Mouse (Mus musculus) midbrain, embryonic 11.5 days (tissue): ENCODE measurements around the gene Taf6. TPM values are rescaled to one million over a fixed set of nuclear protein-coding genes. Genes with fewer than 3 reads are reported as not detected.

ENCODE experiments used
- microRNA counts: library from miRNA; unstranded; fragments of <30 nt; microRNA quantifications from one replicate; lab custom pipeline; 2015
- microRNA-seq: library from miRNA; unstranded; fragments of <30 nt; microRNA quantifications from one replicate; pipeline ENCODE4, GENCODE M21; 2017
- polyA plus RNA-seq: library from polyadenylated mRNA; unstranded; fragments of >200 nt; fragmentation: Nextera tagmentation; extraction: Ambion mirVana; gene quantifications from 2 replicates; pipeline ENCODE4 v1.2.1, GENCODE M21; 2014

The Taf6 gene
- polyA plus RNA-seq, 1 experiment from 2014 or later: 133 TPM

MicroRNA genes within 50 kb of the gene (microRNA counts, 519-probe panel; counts per million panel counts)
- microRNA mmu-miR-106b (lab: Ali Mortazavi, UCI) (6,691 counts per million, percentile 88 among the panel's probes with 10 or more counts), microRNA mmu-miR-25 (lab: Ali Mortazavi, UCI) (7,392 counts per million, percentile 95 among the panel's probes with 10 or more counts), microRNA mmu-miR-93 (lab: Ali Mortazavi, UCI) (6,744 counts per million, percentile 90 among the panel's probes with 10 or more counts)

Small RNAs within 50 kb of the gene (microRNA-seq; reads per million reads assigned to microRNA genes)
- gene Mir106b: 18,908 reads per million, percentile 98 among the genes with 10 or more reads in this experiment
- gene Mir25: 1,103 reads per million, percentile 78 among the genes with 10 or more reads in this experiment
- 19,081 reads per million, percentile 98 among the genes with 10 or more reads in this experiment for gene Mir93

Other genes starting within 250 kb of the Taf6 start
- not detected in 2 replicates for gene Gjc3, start 224.4 kb downstream of the Taf6 start, polyA plus RNA-seq
- not detected in 2 replicates for gene Azgp1, start 205.9 kb downstream of the Taf6 start, polyA plus RNA-seq
- gene Smok3a, start 166.2 kb downstream of the Taf6 start, polyA plus RNA-seq: not detected in 2 replicates
- gene Smok3b, start 166.0 kb downstream of the Taf6 start, polyA plus RNA-seq: not detected in 2 replicates
- gene Smok3c, start 134.3 kb downstream of the Taf6 start, polyA plus RNA-seq: not detected in 2 replicates
- 39.1 and 45.0 TPM in 2 replicates for gene Zkscan1, start 102.4 kb downstream of the Taf6 start, polyA plus RNA-seq
- gene Zscan21, start 70.5 kb downstream of the Taf6 start, polyA plus RNA-seq: 113 and 122 TPM in 2 replicates
- 27.4 and 32.9 TPM in 2 replicates for gene Zfp113, start 31.7 kb downstream of the Taf6 start, polyA plus RNA-seq
- 262 and 293 TPM in 2 replicates for gene Cops6, start 26.4 kb downstream of the Taf6 start, polyA plus RNA-seq
- 15.2 and 17.3 TPM in 2 replicates for gene Ap4m1, start 15.4 kb downstream of the Taf6 start, polyA plus RNA-seq
- gene Mcm7, start 15.0 kb downstream of the Taf6 start, polyA plus RNA-seq: 303 and 320 TPM in 2 replicates
- 51.8 and 53.3 TPM in 2 replicates for gene Cnpy4, start within 50 bp of the Taf6 start, polyA plus RNA-seq
- gene Mblac1, start 6.9 kb upstream of the Taf6 start, polyA plus RNA-seq: 10.0 and 10.8 TPM in 2 replicates
- not detected in 2 replicates for gene Nxpe5, start 38.4 kb upstream of the Taf6 start, polyA plus RNA-seq
- 44.1 and 47.8 TPM in 2 replicates for gene Lamtor4, start 68.0 kb upstream of the Taf6 start, polyA plus RNA-seq
- gene BC037034, start 76.6 kb upstream of the Taf6 start, polyA plus RNA-seq: 5.0 and 5.2 TPM in 2 replicates
- 4.6 and 5.5 TPM in 2 replicates for gene Gal3st4, start 85.4 kb upstream of the Taf6 start, polyA plus RNA-seq
- gene Gm43720, start 92.5 kb upstream of the Taf6 start, polyA plus RNA-seq: 0.14 and 0.20 TPM in 2 replicates
- 15.5 and 16.5 TPM in 2 replicates for gene Gpc2, start 92.6 kb upstream of the Taf6 start, polyA plus RNA-seq
- 2.2 and 4.1 TPM in 2 replicates for gene Stag3, start 92.8 kb upstream of the Taf6 start, polyA plus RNA-seq
- gene Pvrig, start 154.5 kb upstream of the Taf6 start, polyA plus RNA-seq: not detected in 2 replicates